Mouse (Mus musculus) frontal cortex, postnatal 14 days (tissue): Measurements from ENCODE around the gene Rasa2.
"Not testable (repeated sequence)": the region's sequence is repeated elsewhere in the genome, so short reads cannot be mapped to it uniquely, and the experiment has no call there.

Experiments
- DNase-seq, 2 experiments: peaks; one replicate each; pipeline ENCODE4 v3.0.0; 2022; ENCODE audit warnings: low spot score in 2 of 2

Gene Rasa2

DNA sequence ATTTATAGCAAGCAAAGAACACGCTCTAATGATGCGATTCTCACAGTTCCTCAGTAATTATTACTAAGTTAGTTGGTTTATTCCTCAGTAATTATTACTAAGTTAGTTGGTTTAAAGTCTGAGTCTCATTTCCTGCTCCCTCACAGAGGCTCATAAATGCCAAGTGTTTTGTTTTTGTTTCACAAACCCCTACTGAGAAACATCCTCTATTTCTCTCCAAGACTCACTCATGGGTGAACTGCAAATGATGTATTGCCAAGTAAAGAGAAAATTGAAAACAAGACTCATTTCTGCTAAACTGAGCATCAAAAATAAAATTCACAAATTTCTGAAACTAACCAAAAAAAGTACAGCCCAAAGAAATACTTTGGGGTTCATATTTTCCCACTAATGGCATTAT lies 47.9 kb downstream of the Rasa2 start:
- DNase-seq = no peak

DNA sequence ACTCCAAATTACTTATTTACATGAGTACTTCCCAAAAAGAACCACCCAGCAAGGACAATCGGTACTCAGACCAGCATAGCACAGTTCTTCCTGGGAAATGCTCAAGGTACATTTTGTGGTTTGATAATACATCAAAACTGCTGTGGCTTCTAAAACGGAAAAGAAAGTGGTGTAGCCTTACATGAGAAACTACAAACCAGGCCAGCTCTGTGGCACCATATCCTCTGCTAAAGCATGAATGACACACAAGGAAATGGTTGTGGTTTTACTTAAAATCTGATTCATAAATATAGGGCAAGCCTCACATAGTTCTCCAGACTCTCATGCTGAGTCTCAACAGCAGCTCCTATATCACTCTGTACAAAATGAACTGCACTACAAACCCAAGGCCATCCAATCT lies 48.3 kb downstream of the Rasa2 start:
- DNase-seq = no peak

DNA sequence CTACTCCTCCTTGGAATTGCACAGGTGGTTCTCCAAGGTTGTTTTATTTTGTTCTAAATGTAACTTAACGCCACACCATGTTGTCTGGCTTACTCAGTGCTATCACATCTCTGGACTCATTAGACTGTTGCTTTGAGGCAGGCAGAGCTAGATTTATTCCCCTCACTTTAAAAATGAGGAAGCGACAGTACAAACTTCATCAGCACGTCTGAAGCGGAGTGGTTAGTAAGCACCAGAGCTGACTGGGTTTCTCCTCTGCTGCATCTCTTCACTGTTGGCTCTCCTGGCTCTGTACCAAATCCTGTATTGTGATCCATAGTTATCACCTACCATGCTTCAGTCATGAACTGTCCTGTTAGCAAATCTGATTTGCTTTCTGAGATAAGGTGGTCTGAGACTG lies 53.2 kb downstream of the Rasa2 start:
- DNase-seq = no peak

DNA sequence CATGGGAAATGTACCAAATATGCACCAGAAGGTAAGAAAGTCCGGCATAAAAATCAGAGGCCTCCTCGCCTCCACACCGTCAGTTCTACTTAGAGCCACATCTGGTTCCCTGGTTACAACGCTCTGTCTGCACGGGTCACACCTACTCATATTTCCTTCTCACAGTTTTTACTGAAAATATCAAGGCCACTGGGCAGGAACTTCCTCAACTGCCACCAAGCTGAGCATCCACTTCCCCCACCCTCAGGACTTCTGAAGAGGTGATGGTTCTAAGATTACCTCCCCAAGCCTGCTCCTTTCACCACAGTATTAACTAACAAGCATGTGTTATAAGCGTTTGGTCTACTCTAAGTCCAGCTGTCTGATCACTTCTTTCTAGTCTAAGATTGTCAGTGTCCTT lies 53.7 kb downstream of the Rasa2 start:
- DNase-seq = no peak

DNA sequence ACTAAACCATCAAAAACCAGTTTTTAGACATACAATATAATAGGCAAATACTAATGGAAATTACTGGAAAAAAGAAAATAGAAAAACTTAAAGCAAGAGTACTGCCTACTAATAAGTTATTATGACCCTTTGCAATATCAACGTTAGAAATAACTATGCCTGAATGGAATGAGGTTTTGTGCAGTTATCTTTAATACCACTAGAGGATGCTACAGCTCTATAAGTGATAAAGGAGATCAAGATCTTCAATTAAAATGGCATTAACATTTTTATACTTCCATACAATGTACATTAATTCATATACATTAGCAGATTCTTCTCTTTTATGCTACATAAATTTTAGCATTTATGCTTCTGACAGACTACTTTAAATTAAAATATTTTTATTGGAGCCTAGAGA lies 58.2 kb downstream of the Rasa2 start:
- no peak for DNase-seq

DNA sequence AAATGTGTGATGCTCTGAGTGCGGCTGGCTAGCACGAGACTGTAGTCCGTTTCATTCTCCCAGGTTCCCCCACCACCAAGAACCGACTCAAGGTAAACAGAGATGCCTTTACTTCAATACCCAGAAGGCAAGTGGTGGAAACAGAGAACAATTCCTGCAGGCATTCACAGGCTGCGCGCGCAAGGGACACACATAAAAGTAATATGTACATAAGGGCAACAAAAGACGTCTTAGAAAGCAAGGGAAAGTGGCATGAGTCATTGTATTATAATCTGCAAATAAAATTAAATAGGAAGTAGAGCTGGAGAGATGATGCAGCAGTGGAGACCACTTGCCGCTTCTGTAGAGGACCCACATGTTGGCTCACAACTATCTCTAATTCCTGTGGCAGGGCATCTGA lies 58.7 kb downstream of the Rasa2 start:
- DNase-seq = no peak

DNA sequence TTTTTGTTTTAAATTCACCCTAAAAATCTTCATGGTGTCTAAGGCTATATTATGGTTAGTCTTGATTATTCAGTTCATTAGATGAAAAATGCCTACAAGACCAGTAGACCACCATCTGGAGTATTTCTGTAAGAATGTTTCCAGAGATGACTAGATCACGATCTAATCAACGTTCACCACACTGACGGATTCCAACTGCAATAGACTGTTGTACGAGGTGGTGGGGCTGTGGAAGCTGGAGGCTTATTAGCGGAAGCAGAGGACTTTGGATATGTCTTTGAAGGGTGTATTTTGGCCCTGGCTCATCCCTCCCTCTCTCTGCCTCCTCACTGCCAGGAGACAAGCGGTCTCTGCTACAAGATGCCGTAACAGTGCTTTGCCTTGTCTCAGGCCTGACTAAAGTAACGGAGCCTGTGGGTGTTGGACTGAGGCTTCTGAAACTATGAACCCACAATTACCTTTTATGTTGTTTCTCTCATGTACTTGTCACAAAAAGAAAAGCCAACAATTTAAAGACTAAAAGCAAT lies 64.9 kb downstream of the Rasa2 start:
- DNase-seq = no peak

DNA sequence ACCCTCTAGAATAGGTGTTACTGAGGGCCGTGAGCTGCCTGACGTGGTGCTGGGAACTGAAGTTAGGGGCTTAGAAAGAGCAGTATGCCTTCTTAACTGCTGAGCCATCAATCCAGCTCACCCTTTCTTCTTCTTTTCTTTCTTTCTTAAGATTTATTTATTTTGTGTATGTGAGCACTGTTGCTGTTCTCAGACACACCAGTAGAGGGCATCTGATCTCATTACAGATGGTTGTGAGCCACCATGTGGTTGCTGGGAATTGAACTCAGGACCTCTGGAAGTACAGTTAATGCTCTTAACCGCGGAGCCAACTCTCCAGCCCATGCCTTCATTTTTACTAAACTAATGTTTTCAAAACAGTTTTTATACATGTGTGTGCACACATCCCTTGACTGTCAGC lies 67.9 kb downstream of the Rasa2 start:
- no peak for DNase-seq

DNA sequence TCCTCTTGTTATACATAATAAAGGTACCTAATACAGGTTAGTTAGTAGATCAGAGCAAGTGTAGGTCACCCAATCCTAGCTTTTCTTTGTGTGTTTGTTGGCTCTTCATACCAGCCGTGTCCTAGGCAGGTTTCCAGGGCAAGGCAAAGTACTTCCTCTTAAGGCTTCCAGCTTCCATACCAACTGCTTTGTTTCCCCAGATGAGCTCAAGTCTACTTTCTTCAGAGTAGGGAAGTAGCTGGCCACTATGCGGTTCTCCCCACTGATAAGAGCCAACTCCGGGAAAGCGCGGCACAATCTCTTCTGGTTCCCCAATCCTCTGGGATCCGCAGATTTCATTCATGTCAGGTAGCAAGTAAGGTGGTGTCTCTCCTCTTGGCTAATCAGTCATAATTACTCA lies 72.3 kb downstream of the Rasa2 start:
- no peak for DNase-seq

DNA sequence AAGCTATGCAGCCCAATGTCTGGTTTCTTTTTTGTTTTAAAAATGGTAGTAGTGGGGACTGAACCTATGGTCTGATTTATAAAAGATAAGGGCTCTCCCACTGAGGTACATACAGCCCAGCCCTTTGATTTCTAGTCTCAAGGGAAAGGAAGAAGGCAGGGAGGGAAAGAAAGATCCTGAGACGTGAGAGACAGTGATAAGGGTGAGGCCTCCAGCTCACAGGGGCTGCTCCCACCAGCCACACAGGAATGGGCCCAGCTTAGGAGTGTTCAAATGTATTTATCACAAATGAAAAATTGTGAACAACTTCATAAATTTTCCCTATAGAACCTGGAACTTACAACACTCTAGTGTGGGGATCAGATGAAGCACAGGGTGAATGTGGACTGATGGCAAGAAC lies 72.8 kb downstream of the Rasa2 start:
- no peak for DNase-seq

DNA sequence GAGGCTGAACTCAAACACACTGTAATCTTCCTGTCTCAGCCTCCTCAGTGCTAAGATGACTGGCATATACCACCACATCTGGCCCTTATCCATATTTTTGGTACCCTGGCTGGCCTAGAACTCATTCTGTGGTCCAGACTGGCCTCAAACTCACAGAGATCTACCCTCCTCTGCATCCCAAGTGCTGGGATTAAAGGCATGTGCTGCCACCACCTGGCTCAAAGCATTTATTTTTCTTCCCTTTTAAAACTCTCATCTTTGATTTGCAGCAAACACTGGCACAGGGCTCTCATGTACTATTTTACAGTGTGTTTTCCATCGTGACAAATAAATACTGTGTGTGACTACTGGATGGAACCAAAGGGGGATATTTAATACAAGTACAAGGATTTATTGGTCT lies 77.3 kb downstream of the Rasa2 start:
- DNase-seq = no peak

DNA sequence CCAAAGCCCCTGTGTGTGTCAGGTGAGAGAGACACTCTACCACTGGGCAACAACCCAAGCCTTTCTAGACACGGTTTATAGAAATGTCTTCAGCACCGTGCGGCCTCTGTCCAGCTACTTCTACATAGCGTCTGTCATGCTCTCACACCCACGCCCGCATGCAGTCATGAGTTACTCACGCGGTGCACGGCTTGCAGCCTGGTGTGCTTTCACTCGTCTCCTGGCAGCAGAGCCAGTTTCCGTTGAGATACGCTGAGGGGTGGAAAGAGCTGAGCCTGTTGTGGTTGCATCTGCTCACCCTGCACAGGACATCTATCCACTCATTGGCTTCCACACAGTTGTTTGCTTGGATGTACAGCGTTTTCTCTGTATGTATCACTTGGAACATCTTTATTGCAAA lies 86.0 kb downstream of the Rasa2 start:
- DNase-seq = no peak

DNA sequence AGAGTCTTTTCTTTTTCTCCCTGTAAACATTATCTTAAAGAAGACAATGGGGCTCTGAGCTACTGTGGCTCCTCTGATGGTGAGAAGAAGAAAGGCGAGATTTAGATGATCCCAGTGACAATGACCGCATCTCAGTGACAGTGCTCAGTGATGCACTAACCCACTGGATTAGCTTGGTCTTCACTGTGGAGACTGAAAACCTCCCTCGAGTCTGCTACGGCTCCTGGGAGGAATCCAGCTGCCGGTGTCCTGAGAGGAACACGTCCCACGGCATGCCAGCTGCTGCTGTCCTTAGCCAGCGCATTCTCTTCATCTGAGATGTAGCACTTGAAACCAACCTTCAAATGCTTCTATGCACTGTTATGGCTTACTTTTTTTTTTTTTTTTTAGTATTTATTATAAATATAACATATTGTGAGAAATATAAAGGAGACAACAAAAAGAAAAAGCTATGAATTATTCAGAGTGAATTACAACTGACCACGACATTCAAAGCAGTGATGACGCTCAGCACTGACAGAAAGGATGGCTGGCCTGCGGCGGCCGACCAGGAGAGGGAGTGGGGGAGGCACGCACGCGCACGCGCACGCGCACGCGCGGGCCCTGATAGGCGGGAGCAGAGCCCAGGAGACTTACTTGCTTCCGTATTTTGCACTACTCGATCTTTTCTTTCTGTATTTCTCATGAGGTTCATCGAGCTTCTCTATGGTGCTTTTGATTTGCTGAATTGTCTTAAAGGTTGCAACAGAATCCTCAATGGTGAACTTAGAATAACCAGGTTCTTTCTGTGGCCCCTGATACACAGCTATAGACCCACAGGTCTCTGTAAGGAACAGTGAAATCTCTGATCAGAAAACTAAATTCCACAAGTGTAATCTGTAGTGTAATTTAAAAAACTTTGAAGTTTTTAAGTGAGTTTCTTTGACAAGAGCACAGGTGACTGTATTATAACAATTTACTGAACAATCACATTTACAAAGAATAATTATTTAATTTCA lies 87.5 kb downstream of the Rasa2 start:
- DNase-seq = peak in 1 of 2 experiments; percentile 32

DNA sequence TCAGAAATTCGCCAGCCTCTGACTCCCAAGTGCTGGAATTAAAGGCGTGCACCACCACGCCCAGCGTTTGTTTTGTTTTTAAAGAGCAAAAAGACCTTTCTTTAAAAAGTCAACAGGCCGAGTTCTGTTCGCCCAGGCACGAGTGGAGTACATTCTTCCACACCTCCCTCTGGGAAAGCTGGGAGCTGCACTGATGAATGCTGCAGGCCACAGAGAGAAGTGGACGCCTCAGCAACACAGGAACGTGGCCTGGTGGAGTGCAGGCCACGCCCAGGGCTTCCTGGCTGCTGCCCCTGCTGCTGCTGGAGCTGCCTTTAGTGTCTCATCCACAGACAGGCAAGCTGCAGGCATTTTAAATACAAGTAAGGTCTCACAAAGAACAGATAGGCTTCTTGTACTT lies 92.5 kb downstream of the Rasa2 start:
- no peak for DNase-seq

DNA sequence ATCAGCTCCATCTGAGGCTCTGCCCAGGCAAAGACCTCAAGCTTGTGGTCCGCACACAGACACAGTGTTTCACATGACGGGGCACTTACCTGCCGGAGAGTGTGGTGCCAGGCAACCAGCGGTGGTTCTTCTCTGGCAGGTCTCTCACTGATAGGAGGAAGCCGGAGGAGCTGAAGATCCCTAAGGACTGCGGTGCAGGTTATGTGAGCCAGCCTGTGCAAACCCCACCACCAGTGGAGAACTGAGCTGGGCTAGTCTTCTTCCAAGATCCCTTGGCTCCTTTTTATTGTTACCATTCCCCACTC lies 93.8 kb downstream of the Rasa2 start:
- DNase-seq = no peak

DNA sequence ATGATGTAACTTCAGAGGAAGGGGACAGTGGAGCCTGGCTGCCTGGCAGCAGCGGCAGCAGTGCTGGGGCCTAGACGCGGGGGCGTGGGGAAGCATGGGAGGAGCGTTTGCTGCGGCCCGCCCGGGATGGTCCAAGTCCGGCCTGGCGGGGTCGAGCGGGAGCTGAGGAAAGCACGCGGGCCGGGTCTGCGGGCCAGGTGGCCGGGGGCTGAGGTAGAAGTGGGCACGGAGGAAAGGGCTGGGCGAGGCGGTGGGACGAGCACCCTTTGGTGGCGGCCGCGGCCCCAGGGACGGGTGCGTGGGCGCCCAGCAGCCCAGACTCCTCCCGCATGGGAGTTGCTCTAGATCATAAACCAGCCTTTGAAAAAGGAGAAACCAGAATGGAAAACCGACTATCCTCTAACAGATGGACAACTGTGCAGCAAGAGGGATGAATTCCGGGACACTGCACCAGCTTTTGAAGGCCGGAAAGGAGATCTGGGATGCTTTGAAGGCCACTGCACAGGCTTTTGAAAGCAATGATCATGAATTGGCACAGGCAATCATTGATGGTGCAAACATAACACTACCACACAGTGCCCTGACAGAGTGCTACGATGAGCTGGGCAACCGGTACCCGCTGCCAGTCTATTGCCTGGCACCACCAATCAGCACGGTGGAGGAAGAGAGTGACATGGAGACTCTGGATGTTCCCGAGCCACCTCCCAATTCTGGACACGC lies 94.4 kb downstream of the Rasa2 start:
- DNase-seq = no peak

DNA sequence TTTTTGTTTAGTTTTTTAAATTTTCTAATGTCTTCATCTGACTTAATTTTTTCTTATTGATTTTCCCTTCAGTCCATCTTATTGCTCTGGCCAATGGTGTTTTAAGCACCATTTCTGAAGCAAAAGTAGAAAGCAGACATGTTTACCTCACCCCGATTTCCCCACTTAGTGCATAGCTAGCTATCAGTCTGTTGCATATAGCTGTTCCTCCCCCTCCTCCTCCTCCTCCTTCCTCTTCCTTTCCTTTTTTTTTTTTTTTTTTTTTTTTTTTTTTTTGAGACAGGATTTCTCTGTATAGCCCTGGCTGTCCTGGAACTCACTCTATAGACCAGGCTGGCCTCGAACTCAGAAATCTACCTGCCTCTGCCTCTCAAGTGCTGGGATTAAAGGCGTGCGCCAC lies 95.3 kb downstream of the Rasa2 start:
- not testable (repeated sequence) for DNase-seq

DNA sequence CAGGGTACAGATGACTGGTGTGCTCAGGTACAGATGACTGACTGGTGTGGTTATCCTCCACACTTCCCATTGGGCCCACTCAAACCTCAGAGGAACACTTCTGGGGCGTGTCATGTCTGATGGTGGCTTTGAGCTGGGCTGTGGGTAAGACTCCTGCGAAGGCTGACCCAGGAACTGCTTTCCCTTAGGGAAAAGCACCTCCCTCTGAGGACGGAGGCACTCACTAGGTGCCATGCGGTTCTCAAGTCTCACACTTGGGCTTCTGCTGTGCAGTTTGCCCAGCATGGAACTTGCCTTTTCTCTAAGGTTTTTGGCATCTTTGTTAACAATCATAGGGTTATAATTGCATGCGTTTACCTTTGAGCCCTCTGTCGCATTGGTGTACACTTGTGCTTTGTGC lies 96.0 kb downstream of the Rasa2 start:
- no peak for DNase-seq

DNA sequence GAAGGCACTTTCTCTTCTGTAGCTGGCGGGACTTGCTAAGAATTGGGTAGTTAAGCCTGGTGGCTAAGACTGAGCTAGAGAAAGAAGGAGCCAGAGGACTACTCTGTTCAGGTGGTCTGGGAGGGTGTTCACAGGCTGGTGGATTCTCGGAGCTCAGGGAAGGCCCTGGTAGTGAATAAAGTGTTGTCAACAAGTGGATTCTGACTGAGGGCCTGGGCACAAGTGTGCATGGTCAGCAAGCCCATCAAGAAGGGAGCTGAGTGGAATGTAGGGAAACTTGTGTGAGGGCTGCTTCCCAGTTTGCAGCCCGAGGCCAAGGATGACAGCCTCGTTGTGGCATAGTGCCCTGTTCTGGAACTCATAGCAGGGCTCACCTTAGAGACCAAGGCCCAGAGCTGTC lies 97.2 kb downstream of the Rasa2 start:
- DNase-seq = no peak

DNA sequence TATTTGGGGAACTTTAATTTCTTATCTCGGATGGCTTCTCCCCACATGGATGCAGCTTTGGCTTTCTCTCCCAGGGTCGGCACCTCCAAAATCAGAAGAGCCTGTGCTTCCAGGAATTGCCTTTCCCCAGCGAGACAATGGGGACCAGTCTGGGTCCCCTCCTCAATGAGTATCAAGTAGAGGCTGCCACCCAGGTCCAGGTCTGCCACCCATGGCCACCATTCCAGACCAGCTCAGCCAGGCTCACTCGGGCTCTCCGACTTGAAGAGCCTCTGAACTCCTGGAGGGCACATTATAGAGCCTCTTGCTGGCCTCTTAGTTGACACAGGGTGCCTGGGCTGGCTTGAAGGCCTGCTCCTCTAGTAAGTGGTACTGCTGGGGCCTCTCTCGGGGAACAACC lies 97.9 kb downstream of the Rasa2 start:
- no peak for DNase-seq

DNA sequence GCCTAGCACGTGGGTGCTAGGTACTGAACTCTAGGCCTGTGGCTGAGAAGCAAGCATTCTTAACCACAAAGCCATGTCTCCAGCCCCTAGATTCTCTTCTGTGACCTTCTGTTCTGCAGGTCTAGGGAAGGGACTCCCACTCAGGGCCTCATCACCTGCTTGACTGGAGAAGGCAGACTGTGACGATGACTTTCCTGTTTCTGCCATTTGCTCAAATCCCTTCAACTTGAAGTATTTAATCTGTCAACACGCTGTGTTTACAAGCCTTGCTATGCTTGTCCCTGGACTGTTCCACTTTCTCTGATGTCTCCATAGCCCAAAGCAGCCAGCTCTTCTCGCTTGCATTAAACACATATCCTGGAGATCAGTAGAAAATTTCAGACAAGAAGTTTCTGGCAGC lies 98.9 kb downstream of the Rasa2 start:
- no peak for DNase-seq

DNA sequence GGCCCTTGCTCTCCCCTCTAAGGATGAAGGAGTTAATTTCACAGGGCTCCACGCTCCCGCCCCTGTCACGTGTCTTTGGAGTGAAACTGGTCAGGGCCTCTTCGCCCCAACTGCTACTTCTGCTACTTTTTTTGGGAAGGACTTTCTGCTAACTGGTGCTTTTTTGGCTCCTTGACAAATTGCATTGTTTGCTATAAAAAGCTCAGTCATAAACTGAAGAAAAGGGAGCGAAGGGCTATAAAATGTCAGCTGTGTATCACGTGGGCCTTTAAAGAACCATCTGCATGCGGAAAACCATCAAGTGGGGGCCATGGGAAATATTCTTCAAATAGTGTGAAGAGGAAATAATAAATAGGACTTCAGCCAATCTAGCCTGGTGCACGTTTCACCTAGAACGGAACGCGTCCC lies 100.7 kb downstream of the Rasa2 start:
- no peak for DNase-seq
